Mouse (Mus musculus): ENCODE data around the gene 6430548M08Rik. TPM values are rescaled to one million over a fixed set of nuclear protein-coding genes. Genes with fewer than 3 reads are reported as not detected.

Gene 6430548M08Rik
- polyA plus RNA-seq, 1 experiment from 2014 or later, result 17.2 TPM

DNA sequence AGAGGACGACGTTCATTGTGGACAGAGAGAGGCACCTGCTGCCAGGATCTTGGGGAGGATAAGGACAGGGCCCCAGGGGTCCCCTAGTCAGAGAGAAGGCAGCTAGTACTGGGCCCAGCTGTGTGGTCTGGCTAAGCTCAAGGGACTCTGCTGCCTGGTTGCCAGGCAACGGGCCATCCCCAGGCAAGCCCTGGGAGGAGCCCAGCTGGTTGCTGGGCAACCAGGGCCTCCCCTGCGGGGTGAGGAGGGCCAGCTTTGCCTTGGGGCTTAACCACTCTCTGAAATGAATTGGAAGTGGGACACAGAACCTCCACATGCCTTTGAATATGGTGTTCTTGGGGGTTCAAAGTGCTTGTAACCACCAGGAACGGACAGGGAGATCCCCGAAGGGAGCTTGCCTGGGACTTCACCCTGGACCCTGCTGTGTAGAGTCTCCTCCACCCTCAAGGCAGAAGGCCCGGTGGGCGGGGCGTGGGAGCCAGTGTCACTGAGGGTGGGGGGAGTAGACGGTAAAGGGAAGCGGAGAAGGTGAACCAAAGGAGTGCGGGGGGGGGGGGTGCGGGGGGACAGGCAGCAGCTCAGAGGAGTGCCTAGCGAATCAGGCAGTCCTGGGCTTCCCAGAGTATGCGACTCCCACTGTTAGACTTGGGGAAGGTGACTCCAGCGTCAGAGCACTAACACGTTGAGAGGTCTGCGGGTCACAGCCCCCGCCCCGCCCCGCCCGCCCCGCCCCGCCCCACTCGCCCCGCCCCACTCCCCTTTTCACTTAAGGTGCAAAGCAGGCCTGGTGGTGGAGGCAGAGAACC lies 63.6 kb downstream of the 6430548M08Rik start, which contains the start of gene Fam92b:
Fam92b (minus strand) TSS at position 149 of the 806 bp plus-strand sequence.
- peak within 1 kb of the TSS; percentile 2; the same call in 1 of the 2 replicates for H3K4me3 ChIP-seq
- H3K4me2 ChIP-seq (replicated peaks), result peak within 1 kb of the TSS; percentile 51
- H3K27ac ChIP-seq, result peak within 1 kb of the TSS; percentile 91
- H3K4me1 ChIP-seq, result peaks cover 43% of the 10 kb centered on the region
- peaks cover 28% of the 10 kb centered on the region for H3K27me3 ChIP-seq
- no peaks in the 10 kb centered on the region for H3K9me3 ChIP-seq (replicated peaks)
- peak within 1 kb of the TSS; percentile 43 for H3K9ac ChIP-seq
- WGBS, result 3% methylated on average over 15 of the region's 26 CpGs
- peak; percentile 88 for ATAC-seq (ENCODE audit: low FRiP score)
- no peaks in the 10 kb centered on the region for H3K36me3 ChIP-seq

DNA sequence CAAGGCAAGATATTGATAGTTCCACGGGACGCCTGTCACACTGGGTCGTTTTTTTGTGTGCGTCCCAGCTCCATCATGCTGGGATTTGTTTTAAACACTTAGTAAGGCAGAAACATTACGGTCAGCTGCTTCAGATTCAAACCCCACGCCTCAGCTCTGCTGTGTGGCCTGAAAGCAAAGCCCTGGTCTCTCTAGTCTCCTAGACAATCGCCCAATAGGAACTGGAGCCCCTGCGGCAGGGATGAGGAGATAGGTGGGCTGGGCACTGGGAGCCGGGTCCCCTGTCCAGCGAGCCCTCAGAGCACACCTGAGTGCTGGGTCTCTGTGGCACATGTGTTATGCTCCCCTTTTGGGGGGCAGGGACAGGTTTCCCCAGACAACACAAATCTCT lies 64.2 kb downstream of the 6430548M08Rik start:
- Histone ChIP-seq H3K4me1 (peaks cover 43% of the 10 kb centered on the region), H3K9ac (peak overlapping the region; percentile 43), H3K27ac (peak overlapping the region; percentile 91), H3K9me3 (replicated peaks) (no peaks in the 10 kb centered on the region), H3K4me2 (replicated peaks) (peak overlapping the region; percentile 51), H3K4me3 (no peak overlapping the region), H3K36me3 (no peaks in the 10 kb centered on the region), H3K27me3 (peaks cover 26% of the 10 kb centered on the region)
- WGBS, result 3% methylated on average over 10 of the region's 10 CpGs
- no peak for ATAC-seq (ENCODE audit: low FRiP score)

DNA sequence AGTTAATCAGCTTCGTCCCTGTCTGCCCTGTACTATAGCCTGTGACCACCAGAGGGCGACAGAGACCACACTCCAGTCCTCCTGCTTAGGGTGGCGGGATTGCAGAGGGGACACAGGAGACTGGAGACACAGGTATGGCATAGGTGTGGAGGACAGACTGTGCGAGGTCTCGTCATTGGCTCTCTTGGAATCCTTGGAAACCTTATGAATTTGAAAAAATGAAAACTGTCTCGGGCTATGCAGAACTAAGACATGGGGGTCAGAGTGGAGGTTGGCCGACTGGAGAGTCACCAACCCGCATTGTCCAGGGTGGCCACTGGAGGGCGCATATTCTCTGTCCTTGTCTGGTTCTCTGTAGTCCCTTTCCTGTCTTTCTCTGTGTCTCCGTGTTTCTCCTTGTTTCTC lies 65.1 kb downstream of the 6430548M08Rik start:
- no peak overlapping the region for H3K9ac ChIP-seq
- no peaks in the 10 kb centered on the region for H3K36me3 ChIP-seq
- peaks cover 22% of the 10 kb centered on the region for H3K27me3 ChIP-seq
- H3K4me1 ChIP-seq, result peaks cover 44% of the 10 kb centered on the region
- ATAC-seq (ENCODE audit: low FRiP score), result peak; percentile 51
- peak overlapping the region; percentile 40 for H3K4me2 ChIP-seq (replicated peaks)
- H3K4me3 ChIP-seq, result no peak overlapping the region
- WGBS, result under 1% methylated on average over 10 of the region's 10 CpGs
- H3K9me3 ChIP-seq (replicated peaks), result no peaks in the 10 kb centered on the region
- H3K27ac ChIP-seq, result peak overlapping the region; percentile 56; the same call in 1 of the 2 replicates

DNA sequence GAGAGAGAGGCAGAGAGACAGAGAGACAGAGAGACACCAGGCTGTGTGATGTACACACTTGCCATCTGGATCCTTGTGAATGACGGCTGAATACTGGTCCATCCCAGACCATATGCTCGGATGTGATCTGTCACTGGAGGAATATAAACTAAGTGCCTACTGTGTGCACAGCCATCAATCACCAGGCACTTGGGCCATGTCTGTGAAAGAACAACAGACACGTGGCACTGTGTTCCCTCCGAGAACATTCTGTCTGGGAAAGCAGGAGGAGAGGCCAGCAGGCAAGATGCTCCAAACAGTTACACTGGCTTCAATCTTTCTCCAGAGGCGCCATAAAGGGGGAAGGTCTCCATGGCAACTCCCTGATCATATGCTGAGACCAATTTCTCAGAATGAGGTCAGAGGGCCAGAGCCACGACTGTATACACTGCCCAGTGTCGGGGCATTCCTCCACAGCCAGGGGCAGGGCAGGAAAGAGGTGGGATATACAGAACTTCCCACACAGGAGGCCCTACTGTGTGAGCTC lies 66.6 kb downstream of the 6430548M08Rik start:
- Histone ChIP-seq H3K9me3 (replicated peaks) (no peaks in the 10 kb centered on the region), H3K27me3 (peaks cover 7% of the 10 kb centered on the region; the same call in 1 of the 2 replicates), H3K4me1 (peaks cover 56% of the 10 kb centered on the region), H3K9ac (no peak overlapping the region), H3K4me3 (no peak overlapping the region), H3K4me2 (replicated peaks) (no peak overlapping the region), H3K27ac (no peak overlapping the region), H3K36me3 (no peaks in the 10 kb centered on the region)
- WGBS, result 27% methylated on average over 7 of the region's 7 CpGs
- no peak for ATAC-seq (ENCODE audit: low FRiP score)

DNA sequence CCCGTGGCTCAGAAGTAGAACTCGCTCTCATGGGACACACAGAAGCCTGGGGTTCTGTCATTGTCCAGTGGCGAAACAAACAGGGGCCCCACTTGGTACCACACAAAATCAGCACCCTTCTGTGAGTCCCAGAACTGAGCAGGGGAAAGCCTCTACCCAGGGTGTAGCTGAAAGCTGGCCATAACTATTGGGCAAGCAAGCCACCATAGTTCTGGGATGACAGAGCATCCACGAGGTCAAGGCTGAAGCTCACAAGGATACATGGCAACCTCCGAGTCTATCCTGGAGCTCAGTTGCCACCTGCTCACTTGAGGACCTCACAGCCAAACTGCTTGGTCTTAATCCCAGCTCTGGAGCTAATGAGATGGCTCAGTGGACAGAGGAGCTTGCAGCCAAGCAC lies 67.3 kb downstream of the 6430548M08Rik start:
- Histone ChIP-seq H3K27ac (no peak overlapping the region), H3K27me3 (peaks cover under 1% of the 10 kb centered on the region; the same call in 1 of the 2 replicates), H3K9me3 (replicated peaks) (no peaks in the 10 kb centered on the region), H3K9ac (no peak overlapping the region), H3K4me3 (no peak overlapping the region), H3K4me1 (peaks cover 61% of the 10 kb centered on the region), H3K36me3 (no peaks in the 10 kb centered on the region), H3K4me2 (replicated peaks) (no peak overlapping the region)
- WGBS, result 85% methylated on average over 5 of the region's 5 CpGs
- no peak for ATAC-seq (ENCODE audit: low FRiP score)

GRCm38 (mm10) chr8:120181861-120182414 lies 68.0 kb downstream of the 6430548M08Rik start:
- Histone ChIP-seq H3K9me3 (replicated peaks) (no peaks in the 10 kb centered on the region), H3K36me3 (no peaks in the 10 kb centered on the region), H3K4me3 (no peak overlapping the region), H3K4me2 (replicated peaks) (no peak overlapping the region), H3K27ac (no peak overlapping the region), H3K27me3 (no peaks in the 10 kb centered on the region; the same call in 1 of the 2 replicates), H3K4me1 (peaks cover 61% of the 10 kb centered on the region), H3K9ac (no peak overlapping the region)
- ATAC-seq (ENCODE audit: low FRiP score), result no peak
- 79% methylated on average over 4 of the region's 4 CpGs for WGBS

DNA sequence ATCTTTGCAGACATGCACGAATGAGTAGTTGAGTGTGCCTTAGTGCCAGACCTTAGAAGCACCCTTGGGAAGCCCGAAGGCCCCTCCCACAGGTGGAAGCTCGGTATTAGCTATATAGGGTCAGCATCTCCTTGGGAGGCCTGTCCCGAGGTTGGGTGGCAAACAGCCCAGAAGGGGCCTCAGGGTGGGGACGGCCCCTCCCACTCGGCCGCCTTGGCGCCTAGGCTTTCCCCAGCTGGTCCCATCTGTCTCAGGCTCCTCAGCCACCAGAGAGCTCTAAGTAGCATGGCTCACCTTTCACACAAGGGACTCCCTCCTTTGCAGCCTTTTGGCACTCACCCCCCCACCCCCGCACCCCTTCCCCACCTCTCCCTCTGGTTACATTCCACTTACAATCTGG lies 70.4 kb downstream of the 6430548M08Rik start:
- H3K27me3 ChIP-seq, result no peaks in the 10 kb centered on the region
- H3K36me3 ChIP-seq, result no peaks in the 10 kb centered on the region
- ATAC-seq (ENCODE audit: low FRiP score), result no peak
- H3K9ac ChIP-seq, result peak overlapping the region; percentile 36; the same call in 1 of the 2 replicates
- H3K9me3 ChIP-seq (replicated peaks), result no peaks in the 10 kb centered on the region
- 27% methylated on average over 9 of the region's 9 CpGs for WGBS
- no peak overlapping the region for H3K4me3 ChIP-seq
- peak overlapping the region; percentile 86 for H3K27ac ChIP-seq
- H3K4me1 ChIP-seq, result peaks cover 42% of the 10 kb centered on the region
- no peak overlapping the region for H3K4me2 ChIP-seq (replicated peaks)

- no peaks in the 10 kb centered on the region for H3K9me3 ChIP-seq (replicated peaks)
- H3K27ac ChIP-seq, result peak overlapping the region; percentile 86
- no peaks in the 10 kb centered on the region for H3K36me3 ChIP-seq
- peak; percentile 56 for ATAC-seq (ENCODE audit: low FRiP score)
- 29% methylated on average over 17 of the region's 17 CpGs for WGBS
- H3K4me2 ChIP-seq (replicated peaks), result peak overlapping the region; percentile 29
- no peak overlapping the region for H3K4me3 ChIP-seq
- H3K27me3 ChIP-seq, result 0 out of 2 replicates have a peak, but pooled peaks cover 4% of the 10 kb centered on the region
- H3K4me1 ChIP-seq, result peaks cover 41% of the 10 kb centered on the region
- H3K9ac ChIP-seq, result peak overlapping the region; percentile 36; the same call in 1 of the 2 replicates
Measured at GRCm38 (mm10) chr8:120184850-120185792, 71.2 kb downstream of the 6430548M08Rik start.

- Histone ChIP-seq H3K36me3 (no peaks in the 10 kb centered on the region), H3K4me1 (peaks cover 46% of the 10 kb centered on the region), H3K4me3 (no peak overlapping the region), H3K27me3 (0 out of 2 replicates have a peak, but pooled peaks cover 4% of the 10 kb centered on the region), H3K9me3 (replicated peaks) (no peaks in the 10 kb centered on the region), H3K27ac (peak overlapping the region; percentile 86; the same call in 1 of the 2 replicates), H3K9ac (no peak overlapping the region), H3K4me2 (replicated peaks) (no peak overlapping the region)
- 52% methylated on average over 8 of the region's 8 CpGs for WGBS
- no peak for ATAC-seq (ENCODE audit: low FRiP score)
Measured at GRCm38 (mm10) chr8:120186454-120186853, 72.5 kb downstream of the 6430548M08Rik start.

- H3K27ac ChIP-seq, result no peak overlapping the region
- H3K27me3 ChIP-seq, result 0 out of 2 replicates have a peak, but pooled peaks cover 4% of the 10 kb centered on the region
- no peak overlapping the region for H3K4me3 ChIP-seq
- 73% methylated on average over 6 of the region's 6 CpGs for WGBS
- no peak overlapping the region for H3K4me2 ChIP-seq (replicated peaks)
- no peak overlapping the region for H3K9ac ChIP-seq
- H3K9me3 ChIP-seq (replicated peaks), result no peaks in the 10 kb centered on the region
- no peak for ATAC-seq (ENCODE audit: low FRiP score)
- no peaks in the 10 kb centered on the region for H3K36me3 ChIP-seq
- peaks cover 46% of the 10 kb centered on the region for H3K4me1 ChIP-seq
Measured at GRCm38 (mm10) chr8:120188510-120188909, 74.6 kb downstream of the 6430548M08Rik start.

- H3K9ac ChIP-seq, result no peak overlapping the region
- WGBS, result 83% methylated on average over 6 of the region's 6 CpGs
- no peak overlapping the region for H3K27ac ChIP-seq
- H3K36me3 ChIP-seq, result no peaks in the 10 kb centered on the region
- H3K9me3 ChIP-seq (replicated peaks), result no peaks in the 10 kb centered on the region
- no peak for ATAC-seq (ENCODE audit: low FRiP score)
- H3K4me3 ChIP-seq, result no peak overlapping the region
- H3K4me1 ChIP-seq, result peaks cover 41% of the 10 kb centered on the region
- 0 out of 2 replicates have a peak, but pooled peaks cover 4% of the 10 kb centered on the region for H3K27me3 ChIP-seq
- no peak overlapping the region for H3K4me2 ChIP-seq (replicated peaks)
Measured at GRCm38 (mm10) chr8:120189440-120189839, 75.5 kb downstream of the 6430548M08Rik start.
